Mouse (Mus musculus): ENCODE measurements at regions not wholly inside any gene's neighbourhood (a gene's known extent, or its start where the extent isn't known, plus 50 kb on each side); places are given as distances from the start of the nearest gene placed in this dataset.
A peak's percentile ranks its signal among the peaks of the same experiment; 100 is the strongest.

DNA sequence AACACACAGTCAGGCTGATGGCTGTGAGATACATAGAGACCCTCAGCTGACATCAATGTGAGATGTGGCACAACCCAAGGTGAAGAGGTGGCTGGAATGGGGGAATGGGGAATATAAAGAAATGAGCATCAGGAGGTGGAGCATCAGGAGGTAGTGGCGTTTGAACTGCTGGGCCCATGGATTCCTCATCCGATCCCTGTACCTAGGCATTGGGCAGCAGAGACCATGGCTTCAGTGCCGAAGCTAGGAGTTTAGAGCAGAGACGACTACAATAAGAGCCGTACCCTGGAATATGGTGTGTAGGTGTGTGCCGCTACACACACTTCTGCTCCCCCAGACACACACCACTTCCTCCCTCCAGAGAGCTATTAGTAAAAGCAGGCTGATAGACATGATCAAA, 82.9 kb upstream of the Mrps22 start:
- H3K27me3 ChIP-seq (ENCODE audit: control insufficient read depth, insufficient read depth, low read length): no peaks in the 10 kb centered on the region
- no peaks in the 10 kb centered on the region for H3K9me3 ChIP-seq (replicated peaks; ENCODE audit: control insufficient read depth, low read length)
- 94% methylated on average over 6 of the region's 6 CpGs for WGBS
- no peak overlapping the region for H3K4me2 ChIP-seq (ENCODE audit: low read depth, low read length)
- H3K36me3 ChIP-seq (replicated peaks; ENCODE audit: control insufficient read depth, insufficient read depth, low read depth, low read length): no peaks in the 10 kb centered on the region
- DNase-seq (ENCODE audit: low spot score): no peak
- H3K4me1 ChIP-seq (ENCODE audit: control insufficient read depth, insufficient read depth, low read length): no peaks in the 10 kb centered on the region
- no peak overlapping the region for H3K4me3 ChIP-seq (ENCODE audit: low read depth, low read length)
- no peak overlapping the region for H3K9ac ChIP-seq (replicated peaks; ENCODE audit: low read length)
- H3K27ac ChIP-seq (replicated peaks; ENCODE audit: low read depth, low read length): no peak overlapping the region
- ATAC-seq (replicated peaks; ENCODE audit: insufficient number of reproducible peaks, low FRiP score, low TSS enrichment, low read depth): no peak

DNA sequence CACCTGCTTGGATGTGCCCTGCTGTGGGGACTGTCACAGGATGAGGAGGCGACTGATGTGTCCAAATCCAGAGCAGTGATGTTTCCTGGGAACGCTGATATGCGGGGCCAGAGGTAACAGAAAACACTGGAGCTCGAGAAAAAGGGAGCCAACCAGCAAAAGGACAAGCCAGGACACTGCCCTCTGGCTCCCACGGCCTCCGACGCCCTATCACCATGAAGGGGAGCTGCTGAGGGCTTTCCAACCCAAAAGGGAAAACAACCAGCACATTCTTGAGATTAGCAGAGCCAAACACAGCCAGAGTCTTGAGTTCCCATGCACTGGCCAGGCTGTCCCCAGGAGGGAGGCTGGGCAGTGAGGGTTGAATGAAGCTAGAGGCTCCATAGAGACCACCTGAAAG, 74.2 kb upstream of the Mrps22 start:
- H3K4me2 ChIP-seq (ENCODE audit: low read depth, low read length): no peak overlapping the region
- ATAC-seq (replicated peaks; ENCODE audit: insufficient number of reproducible peaks, low FRiP score, low TSS enrichment, low read depth) (no peak), DNase-seq (ENCODE audit: low spot score) (no peak)
- H3K4me1 ChIP-seq (ENCODE audit: control insufficient read depth, insufficient read depth, low read length): no peaks in the 10 kb centered on the region
- no peak overlapping the region for H3K9ac ChIP-seq (replicated peaks; ENCODE audit: low read length)
- WGBS: 81% methylated on average over 7 of the region's 7 CpGs
- H3K27me3 ChIP-seq (ENCODE audit: control insufficient read depth, insufficient read depth, low read length): no peaks in the 10 kb centered on the region
- H3K4me3 ChIP-seq (ENCODE audit: low read depth, low read length): no peak overlapping the region
- no peaks in the 10 kb centered on the region for H3K9me3 ChIP-seq (replicated peaks; ENCODE audit: control insufficient read depth, low read length)
- H3K27ac ChIP-seq (replicated peaks; ENCODE audit: low read depth, low read length): no peak overlapping the region
- H3K36me3 ChIP-seq (replicated peaks; ENCODE audit: control insufficient read depth, insufficient read depth, low read depth, low read length): no peaks in the 10 kb centered on the region

DNA sequence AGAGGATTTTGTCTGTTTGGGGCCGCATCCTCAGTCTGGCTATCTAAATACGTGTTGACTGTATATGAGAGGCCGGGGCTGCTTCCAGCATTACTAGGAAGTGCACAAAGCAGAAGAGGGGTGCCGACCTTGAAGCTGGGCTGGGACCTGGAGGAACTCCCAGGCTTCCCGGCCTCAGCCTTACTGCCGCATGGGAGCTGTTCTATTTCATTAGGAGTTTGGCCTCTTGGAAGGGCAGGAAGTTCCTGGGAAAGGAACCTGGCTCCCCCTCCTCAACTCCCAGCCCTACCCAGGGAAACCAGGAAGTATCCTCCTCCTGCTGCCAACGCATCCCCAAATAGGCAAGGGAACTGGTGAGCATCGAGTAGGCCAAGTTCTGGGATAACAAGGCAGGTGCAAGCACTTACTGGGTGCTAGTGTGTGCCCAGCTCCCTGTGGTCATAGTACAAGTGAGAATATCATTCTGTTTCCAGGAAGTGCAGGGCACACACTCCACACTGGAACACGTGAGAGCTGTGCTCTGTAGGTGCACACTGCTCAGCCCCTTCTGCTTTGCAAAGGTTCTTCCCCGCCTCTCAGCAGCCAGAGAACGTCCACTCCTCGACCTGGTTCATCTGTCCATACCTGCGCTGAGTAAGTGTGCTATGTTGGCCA, 72.1 kb upstream of the Mrps22 start:
- ATAC-seq (replicated peaks; ENCODE audit: insufficient number of reproducible peaks, low FRiP score, low TSS enrichment, low read depth): no peak
- no peak overlapping the region for H3K4me3 ChIP-seq (ENCODE audit: low read depth, low read length)
- no peak overlapping the region for H3K9ac ChIP-seq (replicated peaks; ENCODE audit: low read length)
- 80% methylated on average over 13 of the region's 13 CpGs for WGBS
- no peak overlapping the region for H3K27ac ChIP-seq (replicated peaks; ENCODE audit: low read depth, low read length)
- H3K4me1 ChIP-seq (ENCODE audit: control insufficient read depth, insufficient read depth, low read length): no peaks in the 10 kb centered on the region
- H3K36me3 ChIP-seq (replicated peaks; ENCODE audit: control insufficient read depth, insufficient read depth, low read depth, low read length): no peaks in the 10 kb centered on the region
- H3K27me3 ChIP-seq (ENCODE audit: control insufficient read depth, insufficient read depth, low read length): no peaks in the 10 kb centered on the region
- no peak overlapping the region for H3K4me2 ChIP-seq (ENCODE audit: low read depth, low read length)
- DNase-seq (ENCODE audit: low spot score): no peak
- H3K9me3 ChIP-seq (replicated peaks; ENCODE audit: control insufficient read depth, low read length): no peaks in the 10 kb centered on the region

DNA sequence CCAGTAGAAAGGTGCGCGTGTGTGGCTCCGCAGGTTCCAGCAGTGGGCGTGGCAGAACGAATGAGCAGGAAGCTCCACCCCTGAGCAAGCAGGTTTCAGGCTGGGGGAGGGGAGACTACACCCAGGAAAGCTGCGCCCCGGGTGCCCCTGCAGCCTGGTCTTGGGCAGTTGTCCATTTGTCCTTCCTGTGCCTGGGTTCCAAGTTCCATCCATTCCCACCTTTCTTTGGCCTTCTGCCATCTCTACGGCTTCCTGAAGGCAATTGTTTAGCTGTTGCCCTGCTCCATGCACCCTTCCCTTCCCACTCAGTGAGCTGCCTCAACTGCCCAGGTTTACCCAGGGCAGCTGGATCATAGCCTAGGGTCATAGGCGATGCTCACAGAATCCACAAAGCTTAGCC, 70.9 kb upstream of the Mrps22 start:
- Histone ChIP-seq H3K27ac (replicated peaks; ENCODE audit: low read depth, low read length) (no peak overlapping the region), H3K4me2 (ENCODE audit: low read depth, low read length) (no peak overlapping the region), H3K9ac (replicated peaks; ENCODE audit: low read length) (no peak overlapping the region), H3K4me3 (ENCODE audit: low read depth, low read length) (no peak overlapping the region), H3K27me3 (ENCODE audit: control insufficient read depth, insufficient read depth, low read length) (no peaks in the 10 kb centered on the region), H3K9me3 (replicated peaks; ENCODE audit: control insufficient read depth, low read length) (no peaks in the 10 kb centered on the region), H3K36me3 (replicated peaks; ENCODE audit: control insufficient read depth, insufficient read depth, low read depth, low read length) (no peaks in the 10 kb centered on the region), H3K4me1 (ENCODE audit: control insufficient read depth, insufficient read depth, low read length) (no peaks in the 10 kb centered on the region)
- DNase-seq (ENCODE audit: low spot score) (no peak), ATAC-seq (replicated peaks; ENCODE audit: insufficient number of reproducible peaks, low FRiP score, low TSS enrichment, low read depth) (no peak)
- WGBS: 57% methylated on average over 9 of the region's 9 CpGs

DNA sequence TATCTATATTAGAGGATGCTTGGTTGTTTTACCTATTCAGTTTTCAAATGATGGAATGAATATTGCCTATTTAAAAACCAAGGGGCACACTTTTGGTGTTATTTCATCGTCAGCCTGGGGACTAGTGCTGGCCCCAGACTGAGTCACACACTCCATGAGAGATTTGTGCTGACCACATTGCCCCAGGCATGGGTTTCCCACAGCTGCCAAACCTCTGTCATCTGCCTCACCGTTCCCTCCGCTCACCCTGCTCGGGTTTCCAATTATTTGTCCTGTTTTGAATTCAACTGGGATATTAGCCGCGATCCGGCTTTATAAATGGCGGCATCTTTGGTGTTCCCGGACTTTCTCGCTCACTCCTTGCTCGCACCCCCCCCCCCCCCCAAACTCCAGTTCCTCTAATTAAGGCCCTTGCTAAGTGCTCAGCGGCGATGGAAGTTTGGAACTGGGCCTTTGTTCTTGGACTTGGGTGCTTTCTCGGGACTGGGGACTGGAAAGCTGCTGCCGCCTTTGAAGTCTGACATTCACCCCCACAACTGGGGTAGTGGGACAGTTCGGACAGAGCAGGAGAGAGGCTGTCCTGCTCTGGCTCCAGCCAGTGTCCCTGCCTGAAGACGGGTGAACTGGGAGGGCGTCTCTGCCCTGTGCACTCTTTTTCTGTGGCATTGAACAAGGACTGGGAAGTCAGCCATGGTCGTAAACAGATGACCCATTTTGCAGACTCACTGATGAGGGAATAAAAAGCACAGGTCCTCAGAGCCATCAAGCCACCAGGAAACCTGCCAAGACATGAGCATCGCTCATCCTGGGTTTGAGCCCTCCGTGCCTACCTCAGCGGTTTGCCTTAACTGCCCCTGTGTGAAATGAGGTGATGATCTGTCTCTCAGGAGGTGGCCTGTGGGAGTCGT, 67.2 kb upstream of the Mrps22 start:
- 66% methylated on average over 23 of the region's 23 CpGs for WGBS
- H3K9me3 ChIP-seq (replicated peaks; ENCODE audit: control insufficient read depth, low read length): no peaks in the 10 kb centered on the region
- no peaks in the 10 kb centered on the region for H3K4me1 ChIP-seq (ENCODE audit: control insufficient read depth, insufficient read depth, low read length)
- H3K9ac ChIP-seq (replicated peaks; ENCODE audit: low read length): no peak overlapping the region
- no peak overlapping the region for H3K4me2 ChIP-seq (ENCODE audit: low read depth, low read length)
- H3K4me3 ChIP-seq (ENCODE audit: low read depth, low read length): no peak overlapping the region
- DNase-seq (ENCODE audit: low spot score) (peak; percentile 30), ATAC-seq (replicated peaks; ENCODE audit: insufficient number of reproducible peaks, low FRiP score, low TSS enrichment, low read depth) (no peak)
- H3K27me3 ChIP-seq (ENCODE audit: control insufficient read depth, insufficient read depth, low read length): no peaks in the 10 kb centered on the region
- no peaks in the 10 kb centered on the region for H3K36me3 ChIP-seq (replicated peaks; ENCODE audit: control insufficient read depth, insufficient read depth, low read depth, low read length)
- H3K27ac ChIP-seq (replicated peaks; ENCODE audit: low read depth, low read length): no peak overlapping the region

DNA sequence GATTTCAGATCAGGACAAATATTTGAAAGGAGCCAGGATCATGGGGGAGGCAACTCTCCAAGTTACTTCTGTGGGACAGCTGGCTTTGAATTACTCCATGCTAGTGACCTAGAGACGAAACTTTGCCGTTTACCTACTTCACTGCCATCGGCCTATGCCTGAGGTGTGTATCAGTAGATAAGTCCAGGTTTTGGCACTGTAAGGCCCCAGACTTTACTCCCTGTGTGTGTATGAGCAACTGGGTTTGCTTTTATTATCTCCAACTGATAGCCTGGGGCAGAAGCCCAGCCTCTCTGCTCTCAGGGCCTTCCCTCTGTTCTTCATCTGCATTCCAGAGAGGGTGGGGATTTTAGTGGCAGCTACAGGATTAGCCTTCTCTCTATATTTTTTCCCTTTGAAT, 65.6 kb upstream of the Mrps22 start:
- H3K36me3 ChIP-seq (replicated peaks; ENCODE audit: control insufficient read depth, insufficient read depth, low read depth, low read length): no peaks in the 10 kb centered on the region
- no peaks in the 10 kb centered on the region for H3K9me3 ChIP-seq (replicated peaks; ENCODE audit: control insufficient read depth, low read length)
- DNase-seq (ENCODE audit: low spot score) (no peak), ATAC-seq (replicated peaks; ENCODE audit: insufficient number of reproducible peaks, low FRiP score, low TSS enrichment, low read depth) (no peak)
- H3K4me1 ChIP-seq (ENCODE audit: control insufficient read depth, insufficient read depth, low read length): no peaks in the 10 kb centered on the region; the same call in 1 of the 2 replicates
- H3K27me3 ChIP-seq (ENCODE audit: control insufficient read depth, insufficient read depth, low read length): no peaks in the 10 kb centered on the region
- H3K4me2 ChIP-seq (ENCODE audit: low read depth, low read length): no peak overlapping the region
- WGBS: 89% methylated on average over 3 of the region's 3 CpGs
- no peak overlapping the region for H3K4me3 ChIP-seq (ENCODE audit: low read depth, low read length)
- H3K27ac ChIP-seq (replicated peaks; ENCODE audit: low read depth, low read length): no peak overlapping the region
- no peak overlapping the region for H3K9ac ChIP-seq (replicated peaks; ENCODE audit: low read length)

DNA sequence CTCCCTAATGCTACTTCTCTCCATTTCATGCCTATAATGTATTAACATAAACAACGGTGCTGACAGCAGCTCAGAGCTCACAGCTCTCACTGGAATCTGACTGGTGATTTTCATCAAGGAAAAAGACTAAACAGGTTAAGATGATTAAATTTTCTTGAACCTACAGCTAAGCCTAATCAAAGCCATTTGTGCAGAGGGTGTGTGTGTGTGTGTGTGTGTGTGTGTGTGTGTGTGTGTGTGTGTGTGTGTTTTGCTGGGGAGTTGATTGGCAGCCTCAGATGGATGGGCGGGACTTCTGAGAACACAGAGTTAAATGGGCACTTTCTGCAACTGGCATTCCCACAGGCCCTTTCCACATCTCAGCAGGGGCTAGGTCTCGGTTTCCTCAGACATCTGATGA, 61.6 kb upstream of the Mrps22 start:
- no peaks in the 10 kb centered on the region for H3K27me3 ChIP-seq (ENCODE audit: control insufficient read depth, insufficient read depth, low read length)
- H3K4me1 ChIP-seq (ENCODE audit: control insufficient read depth, insufficient read depth, low read length): no peaks in the 10 kb centered on the region; the same call in 1 of the 2 replicates
- H3K27ac ChIP-seq (replicated peaks; ENCODE audit: low read depth, low read length): no peak overlapping the region
- DNase-seq (ENCODE audit: low spot score) (peak; percentile 68), ATAC-seq (replicated peaks; ENCODE audit: insufficient number of reproducible peaks, low FRiP score, low TSS enrichment, low read depth) (peak; percentile 61)
- no peak overlapping the region for H3K9ac ChIP-seq (replicated peaks; ENCODE audit: low read length)
- H3K4me3 ChIP-seq (ENCODE audit: low read depth, low read length): no peak overlapping the region
- WGBS: 45% methylated on average over 3 of the region's 3 CpGs
- H3K36me3 ChIP-seq (replicated peaks; ENCODE audit: control insufficient read depth, insufficient read depth, low read depth, low read length): no peaks in the 10 kb centered on the region
- no peaks in the 10 kb centered on the region for H3K9me3 ChIP-seq (replicated peaks; ENCODE audit: control insufficient read depth, low read length)
- H3K4me2 ChIP-seq (ENCODE audit: low read depth, low read length): no peak overlapping the region

DNA sequence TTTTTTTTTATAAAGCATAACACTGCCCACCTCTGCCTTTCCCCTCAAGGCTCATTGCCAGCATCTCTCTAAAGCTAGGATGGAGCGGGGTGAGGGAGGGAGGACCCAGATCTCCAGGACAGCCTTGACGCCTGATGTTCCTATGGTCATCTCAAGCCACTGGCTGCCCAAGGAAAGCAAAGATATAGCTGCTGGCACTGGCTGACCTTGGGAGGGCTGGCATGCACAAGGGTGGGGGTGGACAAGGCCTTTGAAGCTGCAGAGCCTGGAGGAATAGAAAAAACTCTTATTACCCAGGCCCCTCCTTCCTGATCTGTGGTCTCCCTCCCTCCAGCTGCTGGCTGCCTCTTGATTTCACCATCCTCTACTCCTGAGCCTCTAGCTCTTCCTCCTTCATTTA, 50.2 kb upstream of the Mrps22 start:
- Histone ChIP-seq H3K4me2 (ENCODE audit: low read depth, low read length) (no peak overlapping the region), H3K27ac (replicated peaks; ENCODE audit: low read depth, low read length) (no peak overlapping the region), H3K36me3 (replicated peaks; ENCODE audit: control insufficient read depth, insufficient read depth, low read depth, low read length) (no peaks in the 10 kb centered on the region), H3K4me1 (ENCODE audit: control insufficient read depth, insufficient read depth, low read length) (no peaks in the 10 kb centered on the region), H3K4me3 (ENCODE audit: low read depth, low read length) (no peak overlapping the region), H3K9ac (replicated peaks; ENCODE audit: low read length) (no peak overlapping the region), H3K9me3 (replicated peaks; ENCODE audit: control insufficient read depth, low read length) (no peaks in the 10 kb centered on the region), H3K27me3 (ENCODE audit: control insufficient read depth, insufficient read depth, low read length) (no peaks in the 10 kb centered on the region; the same call in none of the 2 replicates)
- 76% methylated on average over 2 of the region's 2 CpGs for WGBS
- peak; percentile 20 for DNase-seq (ENCODE audit: low spot score)
- no peak for ATAC-seq (replicated peaks; ENCODE audit: insufficient number of reproducible peaks, low FRiP score, low TSS enrichment, low read depth)
